Mouse (Mus musculus) testis, adult 2 months (tissue): ENCODE measurements around the gene Man1a2.

Experiments used
- CTCF ChIP-seq: fragments of 200-500 bp; IDR thresholded peaks from 2 replicates; pipeline ENCODE4 v1.5.1; 2012; ENCODE audit warnings: low read depth, mild to moderate bottlenecking, inconsistent platforms, low read length, moderate library complexity; ENCODE audit not compliant: control insufficient read depth, insufficient read depth, insufficient replicate concordance
- POLR2A ChIP-seq: fragments of 200-500 bp; IDR thresholded peaks from 2 replicates; pipeline ENCODE4 v1.6.1; 2012; ENCODE audit warnings: low read depth, mild to moderate bottlenecking, inconsistent platforms, low read length, moderate library complexity; ENCODE audit not compliant: control insufficient read depth

DNA sequence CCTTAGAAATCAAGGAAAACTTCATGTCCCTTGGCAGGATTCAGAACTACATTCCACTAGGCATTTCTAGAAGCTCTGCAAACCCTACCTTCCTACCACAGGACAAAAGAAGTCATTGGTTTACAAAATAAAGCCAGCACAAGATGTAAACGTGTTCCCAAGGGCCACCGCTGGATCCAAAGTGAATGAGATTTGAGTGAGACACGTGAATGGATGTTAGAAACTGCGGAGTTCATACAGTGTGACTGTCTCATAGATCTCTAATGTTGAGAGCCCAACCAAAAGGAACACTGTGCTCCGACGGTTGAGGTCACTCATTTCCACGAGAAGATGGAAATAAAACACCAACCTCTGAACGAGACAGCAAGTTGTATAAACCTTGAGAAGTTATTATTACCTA lies 1.5 kb upstream of the Man1a2 start:
- no peak for TF ChIP-seq POLR2A
- no peak for TF ChIP-seq CTCF
